Mouse (Mus musculus): ENCODE results near the gene Cplx1.
"Not testable (repeated sequence)": the region's sequence is repeated elsewhere in the genome, so short reads cannot be mapped to it uniquely, and the experiment has no call there.

The Cplx1 gene

DNA sequence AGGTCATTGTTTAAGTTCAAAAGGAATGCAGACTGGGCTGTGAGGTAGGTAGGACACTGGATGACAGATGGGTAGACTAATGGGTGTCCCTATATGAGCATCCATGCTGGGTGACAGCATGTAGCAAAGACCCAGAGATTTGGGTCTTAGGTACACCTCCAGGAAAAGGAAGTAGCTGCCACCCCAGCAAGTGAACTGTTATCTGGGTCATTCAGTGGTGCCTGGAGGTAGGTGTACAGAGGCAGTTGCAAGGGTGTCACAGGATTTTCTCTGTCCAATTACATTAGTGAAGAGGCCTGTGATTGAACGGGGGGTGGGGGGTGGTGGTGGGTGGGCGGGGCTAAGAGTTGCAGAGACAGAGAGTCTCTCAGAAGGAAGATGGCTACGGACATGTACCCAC, 33.2 kb downstream of the Cplx1 start:
- in situ Hi-C loops (cut with MboI, MseI): no loop called here

DNA sequence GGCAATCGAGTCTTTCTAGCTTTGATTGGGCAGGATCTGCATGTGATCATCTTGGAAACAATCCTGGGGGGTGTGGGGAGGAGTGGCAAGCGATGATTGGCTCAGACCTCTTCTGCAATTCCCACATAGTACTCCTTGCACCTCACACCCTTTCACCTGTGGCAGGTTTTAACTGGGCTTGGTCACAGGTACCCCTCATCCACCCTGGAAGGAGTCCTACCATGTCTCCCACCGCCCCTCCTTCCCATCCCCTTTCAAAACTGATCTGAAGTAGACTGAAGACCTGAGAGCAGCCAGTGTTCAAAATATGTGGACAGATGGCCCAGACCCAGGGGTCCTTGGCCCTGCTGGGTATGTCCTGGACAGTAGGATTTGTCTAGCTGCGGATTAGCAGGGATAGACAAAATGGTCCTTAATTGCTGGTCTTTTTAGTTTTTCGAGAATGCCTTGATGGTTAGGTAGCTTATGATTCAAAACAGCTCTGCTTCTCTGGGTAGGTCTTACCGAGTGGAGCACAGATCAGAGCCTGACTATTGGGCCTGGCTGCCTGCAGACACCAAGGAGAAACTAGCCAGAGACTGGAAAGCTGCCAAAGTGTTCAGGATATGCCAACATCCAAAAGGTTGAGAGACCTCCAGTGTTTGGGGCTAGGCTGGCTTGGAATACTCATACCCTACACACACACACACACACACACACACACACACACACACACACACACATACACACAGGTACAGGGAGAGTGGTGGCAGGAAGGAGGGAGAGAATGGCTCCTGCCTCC, 34.1 kb downstream of the Cplx1 start:
- in situ Hi-C loops (cut with MboI, MseI): no loop called here

DNA sequence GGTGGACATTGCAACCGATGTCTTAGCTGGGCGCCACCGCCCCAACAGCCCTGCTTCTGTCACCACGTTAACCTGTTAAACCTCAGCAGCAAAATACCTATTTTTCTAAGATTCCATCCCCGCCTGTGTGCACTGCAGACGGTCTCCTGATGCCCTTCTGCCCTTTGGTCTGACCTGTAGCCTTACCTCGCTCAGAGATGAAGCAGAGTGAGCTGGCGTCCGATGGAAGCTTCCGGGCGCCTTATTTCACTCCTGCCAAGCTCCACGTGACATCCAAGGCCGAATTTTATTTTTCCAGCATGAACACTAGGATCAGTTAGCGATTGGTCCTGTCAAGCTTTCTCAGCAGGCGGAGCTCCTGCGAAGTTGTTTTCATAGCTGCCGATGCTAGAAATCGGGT, 47.5 kb downstream of the Cplx1 start:
- in situ Hi-C loops (cut with MboI, MseI): no loop called here

DNA sequence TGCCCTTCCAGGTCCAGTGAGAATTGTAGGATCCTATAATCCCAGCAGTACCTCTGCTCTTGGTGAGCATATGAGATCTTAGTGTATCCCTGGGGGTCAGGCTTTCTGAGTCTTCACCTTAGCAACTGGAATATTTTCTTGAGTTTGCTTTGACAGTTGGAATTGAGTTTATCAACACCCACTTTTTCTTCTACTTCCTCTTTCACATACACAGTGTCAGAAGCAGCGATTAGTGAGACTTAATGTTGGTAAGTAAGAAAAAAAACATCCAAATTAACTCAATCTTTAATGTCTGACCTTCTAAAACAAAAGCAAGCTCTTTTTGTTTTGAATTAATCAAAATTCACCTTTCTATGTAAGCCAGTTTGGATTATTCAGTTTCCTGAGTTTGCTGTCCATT, 48.3 kb downstream of the Cplx1 start:
- in situ Hi-C loops (cut with MboI, MseI): no loop called here

DNA sequence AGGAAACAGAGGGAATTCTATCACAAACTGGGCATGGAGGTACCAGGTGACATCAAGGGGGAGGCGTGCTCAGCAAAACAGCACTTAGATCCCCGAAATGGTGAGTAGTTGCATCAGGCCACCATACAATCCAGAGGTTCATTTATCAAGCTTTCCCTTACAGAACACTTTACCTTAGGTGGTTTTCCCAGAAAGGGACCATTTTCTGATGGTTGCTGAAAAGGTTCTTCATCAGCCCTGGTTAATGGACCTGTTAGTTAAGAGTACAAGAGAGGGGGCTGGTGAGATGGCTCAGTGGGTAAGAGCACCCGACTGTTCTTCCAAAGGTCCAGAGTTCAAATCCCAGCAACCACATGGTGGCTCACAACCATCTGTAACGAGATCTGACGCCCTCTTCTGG, 63.7 kb downstream of the Cplx1 start:
- in situ Hi-C loops (cut with MboI, MseI): not testable (repeated sequence)

DNA sequence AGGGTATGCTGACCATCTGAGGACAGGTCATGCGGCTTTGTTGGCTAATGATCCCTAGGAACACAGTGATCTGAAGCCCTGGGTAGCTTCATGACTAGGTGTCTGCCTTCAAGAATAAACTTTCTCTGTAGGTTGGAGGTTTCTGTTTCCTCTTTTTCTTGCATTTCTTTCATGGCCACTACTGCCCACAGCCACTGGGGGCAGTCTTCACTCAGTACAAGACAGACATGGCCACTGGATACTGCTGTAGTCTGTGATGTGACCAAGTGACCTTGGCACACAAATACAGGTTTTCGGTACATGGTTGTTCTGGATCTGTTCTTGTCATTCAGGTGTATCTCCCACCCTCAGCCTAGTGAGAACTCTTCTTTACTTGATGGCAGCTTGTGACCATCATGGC, 64.6 kb downstream of the Cplx1 start:
- in situ Hi-C loops (cut with MboI, MseI): no loop called here

DNA sequence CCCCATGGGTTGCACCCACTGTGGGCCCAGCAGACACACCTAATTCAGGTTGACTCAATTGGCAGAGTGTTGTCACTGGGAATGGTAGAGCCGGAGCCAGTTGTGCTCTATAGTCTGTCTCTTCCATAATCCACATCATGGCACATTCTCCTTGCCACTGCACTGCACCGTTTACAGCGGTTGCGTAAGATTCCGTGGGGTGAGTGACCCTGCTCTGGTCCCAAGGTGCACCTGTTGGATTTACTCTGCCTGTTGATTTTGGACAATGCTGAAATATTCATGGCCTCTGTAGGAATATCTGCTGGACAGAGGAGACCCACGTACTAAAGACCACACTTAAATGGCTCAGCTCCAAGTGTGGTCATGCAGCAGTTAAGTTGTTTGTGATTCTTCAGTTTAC, 66.8 kb downstream of the Cplx1 start:
- in situ Hi-C loops (cut with MboI, MseI): no loop called here

DNA sequence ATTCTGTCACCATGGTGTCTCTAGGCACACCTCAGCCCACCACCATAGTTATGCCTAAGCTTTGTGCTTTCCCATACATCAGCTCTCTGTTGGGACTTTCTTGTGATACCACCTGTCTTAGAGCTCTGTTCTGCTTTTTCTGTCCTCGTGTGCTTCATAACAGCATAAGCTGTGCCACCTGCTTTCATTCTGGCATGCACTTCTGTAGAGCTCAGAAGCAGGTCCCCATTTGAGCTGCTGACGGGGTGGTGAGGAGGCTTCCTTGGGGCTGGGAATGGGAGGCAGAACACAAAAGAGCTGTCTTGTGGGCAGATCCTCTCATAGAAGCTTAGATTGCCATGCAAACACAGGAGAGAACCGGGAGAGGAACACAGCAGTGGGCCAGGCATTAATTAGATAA, 73.8 kb downstream of the Cplx1 start:
- in situ Hi-C loops (cut with MboI, MseI): no loop called here

DNA sequence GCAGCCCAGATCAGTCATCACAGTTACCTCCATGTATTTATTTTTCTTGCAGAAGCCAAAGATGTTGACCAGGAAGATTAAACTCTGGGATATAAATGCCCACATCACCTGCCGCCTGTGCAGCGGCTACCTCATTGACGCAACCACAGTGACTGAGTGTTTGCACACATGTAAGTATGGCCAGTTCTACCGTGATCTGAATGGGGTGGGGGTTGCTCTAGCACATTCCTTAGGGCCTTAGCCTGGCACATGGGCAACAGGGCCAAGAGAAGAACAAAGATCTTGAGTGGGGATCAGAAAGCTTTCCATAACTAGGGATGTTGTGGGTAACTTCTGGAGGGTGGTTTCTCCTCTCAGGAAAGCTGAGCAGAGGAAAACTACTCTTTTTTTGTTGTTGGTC, 76.1 kb downstream of the Cplx1 start:
- in situ Hi-C loops (cut with MboI, MseI): no loop called here

DNA sequence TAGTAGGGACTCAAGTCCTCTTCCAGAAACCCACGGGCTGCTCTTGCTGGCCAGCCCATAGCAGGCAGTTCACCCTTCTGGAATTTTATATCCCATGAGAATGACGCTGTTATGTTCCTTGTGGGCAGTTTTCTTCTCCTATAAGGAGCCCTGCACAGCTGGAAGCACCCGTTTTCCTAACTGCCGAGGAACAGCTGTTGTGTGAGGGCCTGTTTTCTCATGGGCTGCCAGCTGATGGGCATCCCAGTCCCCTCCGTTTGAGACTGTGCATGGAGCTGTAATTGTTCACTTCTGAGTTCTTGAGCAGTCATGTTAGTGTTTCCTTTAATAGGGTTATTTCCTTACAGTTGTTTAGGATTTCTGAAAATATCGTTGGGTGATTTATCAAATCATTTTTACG, 80.2 kb downstream of the Cplx1 start:
- in situ Hi-C loops (cut with MboI, MseI): no loop called here

Measured in T-helper 1 cell (primary cell).